Mouse (Mus musculus) olfactory bulb, adult 2 months (tissue): ENCODE measurements at regions not wholly inside any gene's neighbourhood (a gene's known extent, or its start where the extent isn't known, plus 50 kb on each side); places are given as distances from the start of the nearest gene placed in this dataset.

Experiments
- CTCF ChIP-seq: fragments of 200-500 bp; IDR thresholded peaks from 2 replicates; pipeline ENCODE4 v1.5.1; 2012; ENCODE audit warnings: low read depth, mild to moderate bottlenecking, low read length, moderate library complexity; ENCODE audit not compliant: insufficient read depth
- POLR2A ChIP-seq: fragments of 200-500 bp; IDR thresholded peaks from 2 replicates; pipeline ENCODE4 v1.6.1; 2012; ENCODE audit warnings: mild to moderate bottlenecking, low read depth, low read length, moderate library complexity; ENCODE audit not compliant: insufficient read depth

DNA sequence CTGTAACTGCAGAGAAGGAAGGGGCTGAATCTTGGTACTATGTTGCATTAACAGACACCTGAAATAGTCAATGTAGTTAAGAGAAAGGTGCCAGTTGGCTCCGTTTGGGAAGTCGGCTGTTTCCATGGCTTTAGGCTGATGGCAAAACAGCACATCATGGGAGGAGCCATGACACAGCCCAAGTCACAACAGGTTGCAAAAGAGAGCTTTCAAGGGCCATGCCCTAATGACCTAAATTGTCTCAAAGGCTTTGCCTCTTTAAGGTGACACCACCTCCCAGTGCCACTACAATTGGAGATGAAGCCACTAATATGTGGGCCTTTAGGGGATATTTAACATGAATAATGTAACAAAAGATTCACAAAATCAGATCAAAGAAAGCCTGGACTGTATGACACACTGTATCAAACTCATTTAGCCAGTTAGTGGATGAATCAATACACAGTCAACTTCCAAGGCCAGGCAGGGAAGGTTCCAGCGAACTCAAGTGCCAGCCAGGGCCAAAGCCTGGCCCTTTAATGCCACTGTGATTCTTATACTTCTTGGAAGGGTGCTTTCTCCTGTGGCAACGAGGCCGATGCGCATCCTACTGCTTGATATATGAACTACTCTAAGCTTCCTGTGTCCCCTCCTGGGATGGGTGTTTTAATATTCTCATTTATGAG is 167.5 kb upstream of the Stt3b start:
- TF ChIP-seq CTCF (no peak), POLR2A (no peak)
